Mouse (Mus musculus) macrophage (primary cell): ENCODE data around the gene Gm8082. TPM values are rescaled to one million over a fixed set of nuclear protein-coding genes. Genes with fewer than 3 reads are reported as not detected.
"Not testable (repeated sequence)": the region's sequence is repeated elsewhere in the genome, so short reads cannot be mapped to it uniquely, and the experiment has no call there.

ENCODE experiments used
- H3K27ac ChIP-seq: fragments of 350-480 bp; formaldehyde crosslinking; 2 replicates; pipeline ENCODE4 v1.9.0; 2021
- H3K36me3 ChIP-seq: fragments of 350-480 bp; formaldehyde crosslinking; 2 replicates; pipeline ENCODE4 v1.9.0; 2021; ENCODE audit errors: inconsistent target
- H3K4me3 ChIP-seq: fragments of 350-480 bp; formaldehyde crosslinking; 2 replicates; pipeline ENCODE4 v1.9.0; 2021; ENCODE audit errors: inconsistent target
- H3K79me2 ChIP-seq: fragments of 350-480 bp; formaldehyde crosslinking; 2 replicates; pipeline ENCODE4 v1.9.0; 2021; ENCODE audit errors: inconsistent target
- WGBS: methylation state at CpG from one replicate; pipeline ENCODE4 v1.1.7; 2026; ENCODE audit warnings: inconsistent platforms; ENCODE audit not compliant: missing documents; 5-methylcytosine and 5-hydroxymethylcytosine counted together
- polyA plus RNA-seq: library from polyadenylated mRNA; stranded (reverse); fragments of 250-400 nt; gene quantifications from 3 replicates; pipeline ENCODE4 v1.2.4, GENCODE M21; 2018; ENCODE audit warnings: inconsistent platforms
- total RNA-seq, 78 experiments: library from RNA; depleted of rRNA; stranded (reverse); fragments of 250-400 nt; gene quantifications; 1 replicate in 9 of 78; 2 replicates in 24 of 78; 3 replicates in 43 of 78; 4 replicates in 2 of 78; pipeline ENCODE4 v1.2.4; 2018; ENCODE audit warnings: inconsistent platforms in 56 of 78

The Gm8082 gene
- not detected for total RNA-seq (2018; cell fraction: chromatin; rRNA removed)
- total RNA-seq (2018; cell fraction: cytosol; rRNA removed): not detected
- total RNA-seq (2018; cell fraction: nucleus; rRNA removed): not detected
- polyA plus RNA-seq: not detected in 3 replicates

GRCm38 (mm10) chr14:42993524-42993923, at the start of gene Gm8082:
Gm8082 (minus strand) TSS chr14:42993624.
- H3K27ac ChIP-seq, H3K79me2 ChIP-seq, H3K4me3 ChIP-seq, H3K36me3 ChIP-seq: not testable (repeated sequence)
- WGBS: no CpG with 5 or more reads among the region's 1 CpGs

GRCm38 (mm10) chr14:43015528-43015927, 22.1 kb upstream of the Gm8082 start, which contains the start of gene Gm10376:
Gm10376 (minus strand) TSS chr14:43015628.
- H3K36me3 ChIP-seq, H3K79me2 ChIP-seq, H3K4me3 ChIP-seq, H3K27ac ChIP-seq: not testable (repeated sequence)

Other genes starting within 250 kb of the Gm8082 start
- gene Gm3015, start 224.8 kb downstream of the Gm8082 start, polyA plus RNA-seq: not detected in 3 replicates
- gene Gm10377, start 195.6 kb downstream of the Gm8082 start, polyA plus RNA-seq: not detected in 3 replicates
- not detected in 3 replicates for gene Gm21977, start 140.1 kb downstream of the Gm8082 start, polyA plus RNA-seq
- gene Gm10376, start 22.0 kb upstream of the Gm8082 start, polyA plus RNA-seq: not detected in 3 replicates
- gene Gm8094, start 83.0 kb upstream of the Gm8082 start, polyA plus RNA-seq: not detected in 3 replicates
- gene Gm8104, start 107.0 kb upstream of the Gm8082 start, polyA plus RNA-seq: not detected in 3 replicates
- gene Gm7233, start 186.2 kb upstream of the Gm8082 start, polyA plus RNA-seq: not detected in 3 replicates
- not detected in 3 replicates for gene Gm8122, start 241.7 kb upstream of the Gm8082 start, polyA plus RNA-seq